Mouse (Mus musculus): ENCODE measurements around the gene Gm20388.
"Not testable (repeated sequence)": the region's sequence is repeated elsewhere in the genome, so short reads cannot be mapped to it uniquely, and the experiment has no call there.

Gene Gm20388

GRCm38 (mm10) chr8:123421325-123421724, 3510.7 kb downstream of the Gm20388 start:
- DNase-seq (ENCODE audit: low spot score): no peak

- peak; percentile 53 for DNase-seq (ENCODE audit: low spot score)
Measured at GRCm38 (mm10) chr8:123422056-123422780, 3511.6 kb downstream of the Gm20388 start.

GRCm38 (mm10) chr8:123422781-123423159, 3512.1 kb downstream of the Gm20388 start:
- no peak for DNase-seq (ENCODE audit: low spot score)

DNA sequence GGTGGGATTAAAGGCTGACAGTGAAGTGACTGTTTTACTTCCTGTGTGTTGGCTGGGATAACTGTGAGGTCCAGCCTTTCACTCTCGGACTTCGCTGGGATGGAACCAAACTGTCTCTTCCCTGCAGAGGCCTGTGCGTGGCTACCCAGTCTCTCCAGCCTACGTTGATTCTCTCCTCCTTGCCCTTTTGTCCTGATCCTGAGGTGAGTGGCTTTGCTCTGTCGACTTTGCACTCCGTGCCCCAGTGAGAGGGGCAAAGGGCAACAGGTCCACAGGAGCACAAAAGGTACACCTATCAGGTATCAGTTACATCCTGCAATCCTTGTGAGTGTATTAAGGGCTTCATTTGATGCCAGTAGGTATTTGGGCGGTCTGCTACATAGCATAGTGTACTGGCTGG, 3512.8 kb downstream of the Gm20388 start, which contains the start of gene Def8:
Def8 (plus strand) TSS at position 87 of the 400 bp plus-strand sequence.
- no peak for DNase-seq (ENCODE audit: low spot score)

DNA sequence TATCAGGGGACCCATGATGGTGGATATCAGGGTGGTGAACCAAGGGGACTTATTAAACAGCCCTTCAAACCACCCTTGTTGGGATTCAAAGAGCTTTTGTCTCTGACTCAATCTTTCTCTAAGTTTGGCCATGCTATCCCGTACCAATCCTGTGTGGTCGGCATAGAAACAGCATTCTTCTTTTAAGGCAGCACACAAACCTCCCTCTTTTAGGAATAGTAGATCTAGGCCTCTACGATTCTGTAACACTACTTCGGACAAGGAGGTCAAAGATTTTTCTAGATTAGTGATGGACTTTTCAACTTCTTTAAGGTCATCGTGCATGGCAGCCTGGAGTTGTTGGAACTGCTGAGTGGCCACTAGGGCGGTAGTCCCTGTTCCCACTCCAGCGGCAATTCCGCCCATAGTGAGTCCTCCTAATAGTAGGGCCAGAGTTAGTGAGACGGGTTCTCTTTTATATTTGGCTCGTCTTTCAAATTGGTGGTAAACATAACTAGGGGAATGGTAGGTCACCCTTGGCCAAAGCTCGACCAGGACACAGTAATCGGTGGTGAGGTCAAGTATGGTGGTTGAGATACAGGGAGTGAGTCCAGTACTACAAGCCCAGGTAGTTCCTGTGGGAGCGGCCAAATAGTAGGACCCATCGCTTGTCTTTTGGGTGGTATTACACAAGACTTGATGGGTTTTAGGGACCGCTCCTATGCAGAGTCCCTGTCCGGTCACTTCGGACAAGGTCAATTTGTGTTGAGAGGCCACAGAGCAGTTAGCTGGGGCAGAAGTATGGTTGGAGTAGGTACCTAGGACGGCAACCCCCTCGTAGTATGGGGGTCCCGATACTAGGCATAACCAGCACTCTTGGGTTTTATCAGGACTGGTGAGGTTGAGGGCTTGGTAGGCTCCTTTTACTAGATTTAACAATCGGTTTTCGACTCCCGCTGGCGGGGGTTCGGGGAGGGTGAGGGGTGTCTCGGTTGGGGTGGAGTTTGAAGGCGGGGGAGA, 3516.2 kb downstream of the Gm20388 start:
- DNase-seq (ENCODE audit: low spot score): no peak

DNA sequence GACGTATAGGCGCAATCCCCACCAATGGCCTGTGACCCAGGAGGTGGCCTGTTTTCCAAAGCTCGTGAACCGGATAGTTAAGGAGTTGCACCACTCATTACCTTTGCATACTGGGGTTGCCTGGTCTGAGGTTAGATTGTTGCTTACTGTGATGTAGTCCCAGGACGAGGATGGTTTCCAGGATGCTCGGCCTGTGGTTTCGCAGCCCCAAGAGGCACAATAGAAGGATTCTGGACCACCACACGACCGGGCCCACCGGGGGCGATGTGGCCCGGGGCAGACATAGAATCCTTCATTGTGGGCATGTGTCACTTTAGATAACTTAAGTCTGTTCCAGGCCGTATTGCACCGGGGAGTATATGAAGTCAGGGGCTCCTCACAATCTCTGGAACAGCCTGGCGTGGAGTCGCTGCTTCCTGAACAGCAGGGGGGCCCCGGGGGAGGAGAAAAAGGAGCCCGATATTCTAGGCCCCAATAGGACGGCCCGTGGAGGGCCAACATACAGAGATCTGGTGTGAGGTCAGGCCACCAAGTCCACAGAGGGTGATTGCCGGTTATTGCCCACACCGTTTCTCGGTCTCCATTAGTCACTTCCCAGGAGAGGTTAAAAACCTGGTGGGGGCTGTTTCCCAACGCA, 3517.1 kb downstream of the Gm20388 start:
- no peak for DNase-seq (ENCODE audit: low spot score)

DNA sequence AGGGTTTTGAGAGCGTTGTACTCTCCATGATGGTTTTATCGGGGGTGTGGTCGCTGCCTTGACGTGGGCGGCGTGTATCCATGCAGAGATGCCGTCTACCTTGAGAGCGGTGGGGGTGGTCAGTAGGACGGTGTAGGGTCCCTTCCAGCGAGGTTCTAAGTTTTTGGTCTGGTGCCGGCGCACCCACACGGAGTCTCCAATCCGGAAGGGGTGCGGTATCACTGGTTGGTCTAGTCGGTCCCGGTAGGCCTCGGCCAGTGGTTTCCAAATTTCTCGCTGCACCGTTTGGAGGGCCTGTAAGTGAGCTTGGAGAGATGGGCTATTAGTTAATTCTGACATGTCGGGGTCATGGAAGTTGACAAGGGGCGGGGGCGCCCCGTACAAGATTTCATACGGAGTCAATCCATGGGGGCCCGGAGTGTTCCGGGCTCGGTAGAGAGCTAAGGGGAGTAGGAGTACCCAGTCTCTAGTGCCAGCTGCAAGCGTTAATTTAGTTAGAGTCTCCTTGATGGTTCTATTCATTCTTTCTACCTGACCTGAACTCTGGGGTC, 3517.8 kb downstream of the Gm20388 start:
- no peak for DNase-seq (ENCODE audit: low spot score)

GRCm38 (mm10) chr8:123428939-123429721, 3518.5 kb downstream of the Gm20388 start:
- DNase-seq (ENCODE audit: low spot score): no peak

DNA sequence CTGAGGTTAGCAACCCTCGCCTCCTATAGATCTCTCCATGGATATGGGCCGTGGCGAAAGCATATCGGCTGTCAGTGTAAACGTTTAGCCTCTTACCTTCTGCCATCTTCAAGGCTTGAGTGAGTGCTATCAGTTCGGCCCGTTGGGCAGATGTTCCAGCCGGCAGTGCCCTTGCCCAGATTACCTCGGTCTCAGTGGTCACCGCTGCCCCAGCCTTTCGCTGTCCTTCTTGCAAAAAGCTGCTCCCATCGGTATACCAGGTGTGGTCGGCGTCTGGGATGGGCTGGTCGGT, 3519.0 kb downstream of the Gm20388 start:
- DNase-seq (ENCODE audit: low spot score): not testable (repeated sequence)

DNA sequence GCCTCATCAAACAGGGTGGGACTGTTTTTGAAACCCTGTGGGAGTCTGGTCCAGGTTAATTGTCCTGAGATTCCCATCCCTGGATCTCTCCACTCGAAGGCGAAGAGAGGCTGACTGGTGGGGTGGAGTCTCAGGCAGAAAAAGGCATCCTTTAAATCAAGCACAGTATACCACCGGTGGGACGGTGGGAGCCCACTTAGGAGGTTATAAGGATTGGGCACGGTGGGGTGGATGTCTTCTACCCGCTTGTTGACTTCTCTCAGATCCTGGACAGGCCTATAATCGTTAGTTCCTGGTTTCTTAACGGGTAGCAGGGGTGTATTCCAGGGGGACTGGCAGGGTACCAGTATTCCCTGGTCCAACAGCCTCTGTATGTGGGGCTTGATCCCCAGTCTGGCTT, 3520.3 kb downstream of the Gm20388 start:
- not testable (repeated sequence) for DNase-seq (ENCODE audit: low spot score)

- no peak for DNase-seq (ENCODE audit: low spot score)
Measured at GRCm38 (mm10) chr8:123431616-123432365, 3521.2 kb downstream of the Gm20388 start.

GRCm38 (mm10) chr8:123432381-123432780, 3521.7 kb downstream of the Gm20388 start:
- no peak for DNase-seq (ENCODE audit: low spot score)

- DNase-seq (ENCODE audit: low spot score): not testable (repeated sequence)
Measured at GRCm38 (mm10) chr8:123433241-123433974, 3522.8 kb downstream of the Gm20388 start.

GRCm38 (mm10) chr8:123441788-123442187, 3531.1 kb downstream of the Gm20388 start:
- no peak for DNase-seq (ENCODE audit: low spot score)

DNA sequence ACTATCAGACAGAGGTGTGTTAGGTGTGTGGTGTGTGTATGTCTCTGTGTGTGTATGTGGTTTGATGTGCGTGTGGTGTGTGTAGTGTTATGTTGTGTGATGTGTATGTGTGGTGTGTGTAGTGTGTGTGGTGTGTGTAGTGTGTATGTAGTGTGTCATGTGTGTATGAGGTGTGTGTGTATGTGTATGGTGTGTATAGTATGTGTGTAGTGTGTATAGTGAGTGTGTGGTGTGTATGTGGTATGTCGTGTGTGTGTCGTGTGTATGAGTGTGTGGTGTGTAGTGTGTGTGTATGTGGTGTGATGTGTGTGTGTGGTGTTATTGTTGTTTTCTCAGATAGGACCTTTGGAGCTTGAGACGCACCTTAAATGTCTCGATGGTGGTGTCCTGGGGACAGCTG, 3531.7 kb downstream of the Gm20388 start:
- DNase-seq (ENCODE audit: low spot score): no peak

- peak; percentile 89 for DNase-seq (ENCODE audit: low spot score)
Measured at GRCm38 (mm10) chr8:123442871-123443575, 3532.4 kb downstream of the Gm20388 start.

DNA sequence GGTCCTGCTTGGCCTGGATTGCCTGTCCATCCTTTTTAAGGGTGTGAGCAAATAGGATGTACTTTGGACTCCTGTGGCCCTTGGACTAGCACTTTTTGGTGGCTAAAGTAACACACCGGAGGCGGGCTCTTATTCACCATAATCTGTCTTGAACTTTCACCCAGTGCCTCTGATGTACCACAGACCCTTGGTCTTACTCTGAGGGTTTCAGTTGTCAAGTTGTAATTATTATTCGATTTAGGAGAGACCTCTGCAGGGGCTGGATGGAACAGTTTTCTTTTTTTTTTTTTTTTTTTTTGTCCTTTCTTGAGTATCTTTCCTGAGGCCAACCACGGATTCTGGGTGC, 3532.9 kb downstream of the Gm20388 start:
- no peak for DNase-seq (ENCODE audit: low spot score)

- DNase-seq (ENCODE audit: low spot score): no peak
Measured at GRCm38 (mm10) chr8:123444131-123444530, 3533.5 kb downstream of the Gm20388 start.

DNA sequence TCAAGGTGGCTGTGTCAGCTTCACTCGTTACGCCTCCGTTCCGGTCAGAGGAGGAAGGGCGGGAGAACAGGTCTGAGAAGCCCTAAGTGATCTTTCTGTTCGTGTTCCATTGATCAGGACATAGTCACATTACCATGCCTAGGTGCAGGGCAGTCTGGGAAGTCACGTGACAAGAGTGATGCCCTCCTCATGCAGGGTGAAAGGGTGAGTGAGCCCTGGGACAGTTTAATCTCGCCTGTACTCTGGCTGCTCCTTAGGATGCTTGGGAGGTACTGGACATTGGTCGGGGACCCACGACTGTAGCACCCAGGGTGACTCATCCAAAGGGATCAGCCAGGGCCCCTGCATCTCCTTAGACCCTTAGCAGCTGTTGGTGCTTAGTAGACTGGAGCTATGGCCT, 3535.3 kb downstream of the Gm20388 start:
- no peak for DNase-seq (ENCODE audit: low spot score)

- DNase-seq (ENCODE audit: low spot score): no peak
Measured at GRCm38 (mm10) chr8:123446799-123447198, 3536.2 kb downstream of the Gm20388 start.

Data from T-cell, adult 2 months (primary cell).